Mouse (Mus musculus) E14TG2a.4 (cell line): ENCODE results near the gene Zfp784.

ENCODE experiments used
- CTCF ChIP-seq: conservative IDR thresholded peaks from 2 replicates; pipeline ENCODE4 v1.5.1; 2014; ENCODE audit warnings: low read length
- NANOG ChIP-seq: IDR thresholded peaks from 2 replicates; pipeline ENCODE4 v1.6.1; 2014; ENCODE audit warnings: borderline replicate concordance, low read length, mixed read lengths
- POU5F1 ChIP-seq: IDR thresholded peaks from 2 replicates; pipeline ENCODE4 v1.6.1; 2014; ENCODE audit warnings: low read length, borderline replicate concordance

DNA sequence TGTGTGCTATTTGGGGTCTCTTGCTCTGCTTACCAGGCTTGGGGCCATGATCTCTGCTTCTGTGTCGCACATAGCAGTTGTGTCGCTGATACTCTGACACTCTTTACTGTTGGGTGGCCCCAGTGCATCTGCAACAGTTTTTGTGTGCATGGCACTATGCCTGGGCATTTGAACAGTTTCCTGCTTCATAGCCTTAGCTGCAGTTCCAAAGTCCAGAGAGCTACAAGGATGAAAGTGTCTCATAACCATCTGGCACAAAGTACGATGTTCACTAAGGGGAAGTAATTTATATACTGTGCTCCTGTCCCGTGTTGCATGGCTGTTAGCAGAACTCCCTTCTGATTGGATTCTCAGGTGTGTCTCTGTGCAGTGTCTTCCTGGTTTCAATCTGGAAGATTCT lies 49.6 kb upstream of the Zfp784 start:
- TF ChIP-seq CTCF (no peak), POU5F1 (no peak), NANOG (no peak)
